Mouse (Mus musculus): ENCODE measurements around the gene Kcnmb1.
A peak's percentile ranks its signal among the peaks of the same experiment; 100 is the strongest.

The Kcnmb1 gene

DNA sequence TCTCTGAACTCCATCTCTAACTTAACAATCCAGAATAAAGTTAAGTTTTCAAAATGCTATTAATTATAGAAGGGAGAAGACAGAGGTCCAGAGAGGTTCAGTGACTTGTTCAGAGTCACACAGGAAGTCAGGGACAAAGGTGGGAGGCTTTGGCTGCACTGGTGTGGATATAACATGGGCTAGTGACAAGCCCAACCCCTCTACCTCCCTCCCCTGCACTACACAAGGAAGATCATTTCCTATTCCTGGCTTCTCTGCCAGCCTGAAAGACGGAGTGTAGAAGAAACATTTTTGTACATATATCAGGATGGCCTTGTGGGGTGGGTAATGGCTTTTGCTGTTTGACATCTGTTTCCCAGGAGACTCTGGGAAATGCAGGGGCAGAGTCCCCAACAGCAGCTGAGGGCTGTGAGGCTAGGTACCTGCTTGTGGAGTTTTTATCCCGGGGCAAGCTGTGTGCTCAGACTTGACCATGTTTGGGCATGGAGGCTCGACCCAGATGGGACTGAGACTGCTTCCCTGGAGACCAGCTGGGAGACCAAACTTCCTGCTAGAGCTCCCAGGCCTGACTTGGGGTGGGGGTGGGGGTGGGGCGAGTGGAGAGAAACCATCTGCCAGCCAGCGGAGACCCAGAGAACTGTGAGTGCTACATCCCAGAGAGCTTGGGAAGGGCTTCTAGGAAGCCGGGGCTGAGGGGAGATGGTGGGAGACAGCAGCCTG lies at the start of gene Kcnmb1:
TSS of gene Kcnmb1 (plus strand) at position 326 of the 720 bp plus-strand sequence.
- no peak for DNase-seq (ENCODE audit: low spot score in 2 of 2)

GRCm38 (mm10) chr11:33913061-33913460 lies 49.8 kb upstream of the Kcnmb1 start:
- DNase-seq (ENCODE audit: low spot score in 2 of 2) = no peak

DNA sequence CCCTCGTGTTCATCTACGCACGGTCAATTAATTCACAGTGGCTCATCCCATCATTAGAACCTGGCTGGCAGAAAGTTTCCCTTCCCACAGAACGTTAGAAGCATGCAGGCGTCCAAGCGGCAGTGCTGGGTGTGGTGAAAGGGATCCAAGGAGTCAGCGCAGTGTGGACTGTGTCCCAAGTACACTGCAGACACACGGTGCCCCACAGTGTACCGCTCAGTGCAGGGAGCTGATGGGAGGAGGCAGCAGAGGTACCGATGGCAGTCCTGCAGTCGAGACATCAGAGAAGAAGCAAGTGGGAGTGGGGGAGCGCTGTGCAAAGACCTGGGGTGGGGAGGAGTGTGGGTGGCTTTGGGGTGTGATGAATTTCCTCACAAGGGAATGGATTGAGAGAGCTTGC lies 48.6 kb upstream of the Kcnmb1 start:
- no peak for DNase-seq (ENCODE audit: low spot score in 2 of 2)

DNA sequence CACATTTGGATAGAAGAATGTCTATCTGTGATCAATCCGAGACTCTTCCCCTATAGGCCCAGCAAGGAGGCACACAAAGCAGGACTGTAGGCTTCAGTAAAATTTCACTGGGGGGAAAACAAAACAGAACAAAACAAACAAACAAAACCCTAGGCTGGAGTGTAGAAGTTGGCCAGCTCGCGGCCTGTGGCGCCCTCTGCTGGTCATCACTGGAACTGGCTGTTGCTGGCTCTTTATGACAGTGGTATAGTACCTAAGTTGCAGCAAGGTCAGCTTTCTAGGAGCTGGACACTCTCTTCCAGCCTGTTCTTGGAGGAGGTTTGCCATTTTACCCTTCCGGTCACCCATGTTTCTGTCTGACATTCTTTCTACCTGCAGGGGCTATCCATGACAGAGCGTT lies 45.2 kb upstream of the Kcnmb1 start:
- DNase-seq (ENCODE audit: low spot score in 2 of 2) = peak in 1 of 2 experiments; percentile 34

- no peak for DNase-seq (ENCODE audit: low spot score in 2 of 2)
Observed at GRCm38 (mm10) chr11:33918424-33918823, 44.4 kb upstream of the Kcnmb1 start.

GRCm38 (mm10) chr11:33919826-33920225 lies 43.0 kb upstream of the Kcnmb1 start:
- no peak for DNase-seq (ENCODE audit: low spot score in 2 of 2)

DNA sequence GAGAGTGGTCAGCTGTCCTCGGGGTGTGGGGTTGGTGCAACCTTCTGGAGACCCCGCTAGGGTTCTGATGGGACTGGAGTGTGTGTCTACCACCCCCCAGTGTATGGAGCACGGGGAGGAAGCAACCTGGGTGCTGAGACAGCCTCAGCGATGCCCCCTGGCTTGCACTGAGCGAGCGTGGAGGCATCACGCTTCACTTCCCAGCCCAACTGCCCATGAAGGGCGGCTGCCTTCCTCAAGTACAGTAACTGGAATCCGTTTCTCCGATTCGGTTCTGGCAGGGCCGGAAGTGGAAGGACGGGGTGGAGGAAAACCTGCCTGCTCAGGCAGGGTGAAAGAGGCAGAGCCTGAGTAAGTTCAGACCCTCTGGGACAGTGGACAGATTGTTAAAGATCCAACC lies 41.4 kb upstream of the Kcnmb1 start:
- no peak for DNase-seq (ENCODE audit: low spot score in 2 of 2)

DNA sequence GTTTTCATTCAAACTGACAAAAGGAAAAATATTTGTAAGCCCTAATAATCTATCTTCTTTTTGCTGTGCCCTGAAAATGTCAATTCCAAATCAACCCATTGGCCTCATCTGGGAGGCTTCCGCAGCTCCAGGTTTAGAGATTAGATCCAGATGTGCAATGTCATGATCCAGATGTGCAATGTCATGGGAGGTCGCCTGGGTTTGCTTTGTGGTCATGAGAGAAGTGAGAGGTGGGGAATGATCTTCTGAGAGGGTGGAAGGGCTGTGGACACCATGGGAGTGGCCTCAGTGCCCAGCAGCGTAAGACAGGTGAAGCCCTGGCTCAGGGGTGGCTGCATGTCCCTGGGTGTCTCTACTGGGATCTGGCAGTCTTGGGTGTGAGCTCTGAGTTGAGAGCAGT lies 39.8 kb upstream of the Kcnmb1 start:
- no peak for DNase-seq (ENCODE audit: low spot score in 2 of 2)

- DNase-seq (ENCODE audit: low spot score in 2 of 2) = no peak
Observed at GRCm38 (mm10) chr11:33925778-33926177, 37.0 kb upstream of the Kcnmb1 start.

GRCm38 (mm10) chr11:33926551-33926950 lies 36.3 kb upstream of the Kcnmb1 start:
- DNase-seq (ENCODE audit: low spot score in 2 of 2) = no peak

GRCm38 (mm10) chr11:33927321-33927720 lies 35.5 kb upstream of the Kcnmb1 start:
- no peak for DNase-seq (ENCODE audit: low spot score in 2 of 2)

DNA sequence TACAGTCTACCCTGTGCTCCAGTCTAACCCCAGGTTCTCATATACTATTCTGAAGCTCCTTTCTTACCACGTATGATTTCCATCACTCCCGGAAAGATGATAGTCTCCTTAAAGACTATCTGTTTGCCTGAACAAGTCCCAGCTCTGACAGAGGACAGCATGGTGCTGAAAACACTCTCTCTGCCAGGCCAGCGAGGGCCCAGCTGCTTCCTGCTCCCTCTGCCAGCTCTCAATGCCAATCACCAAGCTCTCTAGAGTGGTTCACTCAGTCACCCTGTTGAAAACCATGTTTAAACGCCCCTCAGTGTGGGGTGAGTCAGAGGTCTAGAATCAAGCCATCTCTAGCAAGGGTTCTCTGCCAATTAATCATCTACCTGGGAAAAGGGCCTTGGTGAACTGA lies 35.0 kb upstream of the Kcnmb1 start:
- DNase-seq (ENCODE audit: low spot score in 2 of 2) = no peak

GRCm38 (mm10) chr11:33928658-33929057 lies 34.2 kb upstream of the Kcnmb1 start:
- DNase-seq (ENCODE audit: low spot score in 2 of 2) = no peak

- DNase-seq (ENCODE audit: low spot score in 2 of 2) = no peak
Observed at GRCm38 (mm10) chr11:33929412-33929811, 33.4 kb upstream of the Kcnmb1 start.

DNA sequence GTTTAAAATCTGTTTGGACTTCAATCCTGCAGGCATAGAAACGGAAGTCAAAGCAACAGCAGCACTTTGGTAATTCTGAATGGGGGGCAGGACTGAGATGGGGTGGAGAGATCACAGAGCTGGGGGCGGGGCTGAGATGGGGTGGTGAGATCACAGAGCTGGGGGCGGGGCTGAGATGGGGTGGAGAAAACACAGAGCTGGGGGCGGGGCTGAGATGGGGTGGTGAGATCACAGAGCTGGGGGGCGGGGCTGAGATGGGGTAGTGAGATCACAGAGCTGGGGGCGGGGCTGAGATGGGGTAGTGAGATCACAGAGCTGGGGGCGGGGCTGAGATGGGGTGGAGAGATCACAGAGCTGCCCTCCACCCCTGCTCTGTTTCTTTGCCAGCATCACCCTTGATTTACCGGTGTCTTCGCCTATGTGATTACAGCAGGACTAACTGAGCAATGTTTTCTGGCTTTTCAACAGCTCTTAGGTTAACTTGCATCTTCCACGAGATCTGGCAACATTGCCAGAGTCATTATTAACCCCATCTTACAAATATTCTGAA lies 30.9 kb upstream of the Kcnmb1 start:
- DNase-seq (ENCODE audit: low spot score in 2 of 2) = peak in 1 of 2 experiments; percentile 17

GRCm38 (mm10) chr11:33932386-33933111 lies 30.3 kb upstream of the Kcnmb1 start:
- no peak for DNase-seq (ENCODE audit: low spot score in 2 of 2)

DNA sequence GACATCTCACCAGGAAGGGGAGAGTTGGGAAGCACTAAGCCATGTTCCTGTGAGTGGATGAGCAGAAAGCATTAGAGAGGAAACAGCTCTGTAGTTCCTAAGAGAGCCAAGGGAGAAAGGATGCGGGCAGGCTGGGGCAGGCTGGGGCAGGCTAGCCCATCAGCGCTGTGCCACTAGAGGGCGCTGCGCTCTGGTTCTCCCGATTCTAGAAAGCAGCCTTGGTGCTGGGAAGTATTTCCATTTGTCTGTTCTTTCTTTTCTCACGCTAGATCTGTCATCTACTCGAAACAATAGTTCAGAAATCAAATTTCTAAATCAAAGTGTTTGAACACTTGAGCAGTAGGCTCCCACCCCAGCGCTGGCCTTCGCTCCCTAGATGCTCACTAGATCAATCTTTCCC lies 28.5 kb upstream of the Kcnmb1 start:
- DNase-seq (ENCODE audit: low spot score in 2 of 2) = no peak

GRCm38 (mm10) chr11:33937641-33938040 lies 25.2 kb upstream of the Kcnmb1 start:
- DNase-seq (ENCODE audit: low spot score in 2 of 2) = no peak

DNA sequence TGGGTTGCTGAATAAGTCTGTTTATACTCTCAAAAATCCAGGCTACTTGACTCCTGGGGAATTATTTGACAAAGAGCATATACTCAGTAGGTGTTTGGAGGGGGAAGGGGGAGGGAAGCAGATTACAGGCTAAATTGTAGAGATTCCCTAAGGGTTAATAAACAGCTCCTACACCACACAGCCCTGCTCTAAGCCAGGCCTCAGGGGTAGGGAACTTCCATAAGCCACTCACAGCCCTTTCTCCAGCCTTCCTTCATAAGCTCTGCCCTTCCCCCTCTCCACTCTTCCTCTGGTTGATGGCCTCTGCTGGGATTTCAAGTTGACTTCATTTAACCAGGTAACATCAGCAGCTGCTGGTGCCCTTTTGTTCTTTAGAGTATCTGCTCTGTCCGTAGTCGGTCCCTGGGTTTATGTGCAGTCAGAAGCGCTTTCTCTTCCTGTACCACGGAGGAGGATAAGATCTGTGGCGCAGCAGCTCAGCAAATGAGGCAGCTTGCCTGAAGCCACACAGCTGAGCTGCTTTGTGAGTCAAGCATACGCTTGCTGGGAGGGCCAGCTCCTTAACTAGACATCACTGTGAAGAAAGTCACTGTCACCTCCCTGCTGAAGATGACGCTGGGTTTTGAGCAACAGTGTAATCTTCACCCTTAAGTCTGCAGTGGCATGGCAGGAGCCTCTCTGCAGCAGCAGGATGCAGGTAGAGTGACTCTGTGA lies 24.1 kb upstream of the Kcnmb1 start:
- DNase-seq (ENCODE audit: low spot score in 2 of 2) = no peak

DNA sequence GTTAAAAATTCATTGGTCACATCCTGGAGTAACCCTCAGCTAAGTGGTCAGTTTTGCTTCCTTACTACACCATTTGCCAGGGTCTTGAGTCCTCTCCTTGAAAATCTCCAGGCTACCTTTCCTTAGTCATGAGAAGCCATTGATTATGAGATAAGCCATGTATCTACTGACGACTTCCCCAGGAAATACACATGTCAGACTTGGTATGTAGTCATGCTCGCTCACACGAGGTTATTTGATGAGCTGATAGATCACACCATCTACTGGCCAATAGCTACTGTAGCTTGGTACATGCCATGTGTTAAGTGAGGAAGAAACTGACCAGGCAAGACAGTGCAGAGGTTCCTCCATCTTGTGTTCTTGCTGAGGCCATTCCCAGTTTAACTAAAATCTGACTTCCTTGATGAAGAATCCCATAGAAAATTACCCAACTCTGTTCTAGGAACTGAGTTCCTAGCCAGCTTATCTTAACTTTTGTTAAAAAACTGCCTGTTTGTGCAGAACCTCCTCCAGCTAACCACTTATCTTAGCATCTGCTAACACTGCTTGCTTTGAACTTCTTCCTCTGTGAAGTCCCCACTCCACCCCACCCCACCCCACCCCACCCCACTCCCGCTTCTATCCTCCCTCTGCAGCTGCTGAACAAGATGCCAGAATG lies 23.2 kb upstream of the Kcnmb1 start:
- no peak for DNase-seq (ENCODE audit: low spot score in 2 of 2)

- no peak for DNase-seq (ENCODE audit: low spot score in 2 of 2)
Observed at GRCm38 (mm10) chr11:33943565-33943964, 19.2 kb upstream of the Kcnmb1 start.
